Mouse (Mus musculus) left cerebral cortex, adult 9 months (tissue): ENCODE measurements around the gene A830018L16Rik.
"Not testable (repeated sequence)": the region's sequence is repeated elsewhere in the genome, so short reads cannot be mapped to it uniquely, and the experiment has no call there.

ENCODE experiments used
- DNase-seq, 2 experiments: peaks; one replicate each; pipeline ENCODE4 v3.0.0; 2022; ENCODE audit warnings: low spot score in 2 of 2

Gene A830018L16Rik

GRCm38 (mm10) chr1:11413894-11414556 lies at the start of gene A830018L16Rik:
Gene A830018L16Rik (plus strand): TSS chr1:11414105.
- DNase-seq, result peak; percentile 82 to 83

- no peak for DNase-seq
Observed at GRCm38 (mm10) chr1:11385846-11386245, 28.1 kb upstream of the A830018L16Rik start.

GRCm38 (mm10) chr1:11395408-11395807 lies 18.5 kb upstream of the A830018L16Rik start:
- DNase-seq, result no peak

GRCm38 (mm10) chr1:11395996-11396736 lies 17.7 kb upstream of the A830018L16Rik start:
- no peak for DNase-seq

GRCm38 (mm10) chr1:11401159-11401558 lies 12.7 kb upstream of the A830018L16Rik start:
- no peak for DNase-seq

- DNase-seq, result no peak
Observed at GRCm38 (mm10) chr1:11405527-11405926, 8.4 kb upstream of the A830018L16Rik start.

- DNase-seq, result no peak
Observed at GRCm38 (mm10) chr1:11406026-11406425, 7.9 kb upstream of the A830018L16Rik start.

GRCm38 (mm10) chr1:11414560-11414959 lies 655 bp downstream of the A830018L16Rik start:
- peak in 1 of 2 experiments; percentile 12 for DNase-seq

- DNase-seq, result no peak
Observed at GRCm38 (mm10) chr1:11427310-11427709, 13.4 kb downstream of the A830018L16Rik start.

- peak in 1 of 2 experiments; percentile 7 for DNase-seq
Observed at GRCm38 (mm10) chr1:11458353-11458752, 44.4 kb downstream of the A830018L16Rik start.

GRCm38 (mm10) chr1:11466325-11466724 lies 52.4 kb downstream of the A830018L16Rik start:
- DNase-seq, result no peak

- no peak for DNase-seq
Observed at GRCm38 (mm10) chr1:11467065-11467643, 53.2 kb downstream of the A830018L16Rik start.

GRCm38 (mm10) chr1:11492936-11493335 lies 79.0 kb downstream of the A830018L16Rik start:
- DNase-seq, result no peak

- no peak for DNase-seq
Observed at GRCm38 (mm10) chr1:11501556-11501955, 87.7 kb downstream of the A830018L16Rik start.

GRCm38 (mm10) chr1:11549810-11550209 lies 135.9 kb downstream of the A830018L16Rik start:
- DNase-seq, result not testable (repeated sequence)

- peak in 1 of 2 experiments; percentile 32 for DNase-seq
Observed at GRCm38 (mm10) chr1:11565309-11565708, 151.4 kb downstream of the A830018L16Rik start.

- DNase-seq, result peak in 1 of 2 experiments; percentile 20
Observed at GRCm38 (mm10) chr1:11566730-11567129, 152.8 kb downstream of the A830018L16Rik start.

- DNase-seq, result no peak
Observed at GRCm38 (mm10) chr1:11567300-11567885, 153.5 kb downstream of the A830018L16Rik start.

- DNase-seq, result no peak
Observed at GRCm38 (mm10) chr1:11570274-11570673, 156.4 kb downstream of the A830018L16Rik start.

GRCm38 (mm10) chr1:11573462-11573861 lies 159.6 kb downstream of the A830018L16Rik start:
- peak; percentile 24 to 38 for DNase-seq

- no peak for DNase-seq
Observed at GRCm38 (mm10) chr1:11580026-11580425, 166.1 kb downstream of the A830018L16Rik start.

GRCm38 (mm10) chr1:11588305-11588704 lies 174.4 kb downstream of the A830018L16Rik start:
- DNase-seq, result no peak
